Mouse (Mus musculus) thymus, adult 2 months (tissue): ENCODE measurements at regions not wholly inside any gene's neighbourhood (a gene's known extent, or its start where the extent isn't known, plus 50 kb on each side); places are given as distances from the start of the nearest gene placed in this dataset.

Experiments
- DNase-seq: peaks from one replicate; pipeline ENCODE4 v3.0.0; 2021
- H3K27ac ChIP-seq: fragments of 200-500 bp; 2 replicates; pipeline ENCODE4 v1.5.1; 2012; ENCODE audit warnings: low read length, control low read depth; ENCODE audit not compliant: control insufficient read depth, insufficient read depth
- H3K27me3 ChIP-seq: fragments of 200-500 bp; 2 replicates; pipeline ENCODE4 v1.6.1; 2012; ENCODE audit warnings: mild to moderate bottlenecking, low read length, moderate library complexity, mixed read lengths; ENCODE audit not compliant: control insufficient read depth, insufficient read depth
- H3K36me3 ChIP-seq: fragments of 200-500 bp; 2 replicates; pipeline ENCODE4 v1.6.1; 2012; ENCODE audit warnings: mild to moderate bottlenecking, low read length, moderate library complexity; ENCODE audit not compliant: control insufficient read depth, insufficient read depth
- H3K4me1 ChIP-seq: fragments of 200-500 bp; replicated peaks from 2 replicates; pipeline ENCODE4 v1.6.1; 2012; ENCODE audit warnings: low read length; ENCODE audit not compliant: control insufficient read depth, insufficient read depth
- H3K4me3 ChIP-seq: fragments of 200-500 bp; 2 replicates; pipeline ENCODE4 v1.5.1; 2012; ENCODE audit warnings: mild to moderate bottlenecking, low read length, control low read depth, moderate library complexity; ENCODE audit not compliant: control insufficient read depth, insufficient read depth
- CTCF ChIP-seq: fragments of 200-500 bp; IDR thresholded peaks from 2 replicates; pipeline ENCODE4 v1.5.1; 2012; ENCODE audit warnings: mild to moderate bottlenecking, control low read depth, low read length, moderate library complexity, borderline replicate concordance; ENCODE audit not compliant: control insufficient read depth, poor library complexity, insufficient read depth; ENCODE audit errors: extremely low read depth
- POLR2A ChIP-seq: fragments of 200-500 bp; IDR thresholded peaks from 2 replicates; pipeline ENCODE4 v1.6.1; 2012; ENCODE audit warnings: mild to moderate bottlenecking, low read length, control low read depth, moderate library complexity; ENCODE audit not compliant: control insufficient read depth, poor library complexity, insufficient read depth; ENCODE audit errors: extremely low read depth
- WGBS: fragments of 180-500 bp; shearing (Covaris S2); methylation state at CpG from one replicate; pipeline ENCODE4 v1.1.7; 2018; 5-methylcytosine and 5-hydroxymethylcytosine counted together

- H3K4me3 ChIP-seq = no peak overlapping the region
- WGBS = 90% methylated on average over 13 of the region's 13 CpGs
- DNase-seq = no peak
- no peaks in the 10 kb centered on the region for H3K36me3 ChIP-seq
- H3K27ac ChIP-seq = no peak overlapping the region
- no peak for TF ChIP-seq POLR2A
- no peak for TF ChIP-seq CTCF
- H3K4me1 ChIP-seq = peaks cover 4% of the 10 kb centered on the region; the same call in 1 of the 2 replicates
- no peaks in the 10 kb centered on the region for H3K27me3 ChIP-seq
Observed at GRCm38 (mm10) chr11:89153466-89154406, 80.1 kb downstream of the Gm525 start.

GRCm38 (mm10) chr11:89147990-89148389, 74.3 kb downstream of the Gm525 start:
- DNase-seq = no peak
- Histone ChIP-seq H3K36me3 (no peaks in the 10 kb centered on the region), H3K27me3 (no peaks in the 10 kb centered on the region), H3K27ac (no peak overlapping the region), H3K4me1 (peaks cover 10% of the 10 kb centered on the region), H3K4me3 (no peak overlapping the region)
- 95% methylated on average over 8 of the region's 8 CpGs for WGBS
- no peak for TF ChIP-seq POLR2A
- TF ChIP-seq CTCF = no peak

GRCm38 (mm10) chr11:89145281-89145945, 71.8 kb downstream of the Gm525 start:
- no peak for DNase-seq
- Histone ChIP-seq H3K27me3 (no peaks in the 10 kb centered on the region), H3K4me3 (no peak overlapping the region), H3K4me1 (peaks cover 7% of the 10 kb centered on the region), H3K27ac (no peak overlapping the region), H3K36me3 (no peaks in the 10 kb centered on the region)
- whole genome bisulfite sequencing = 26% methylated on average over 19 of the region's 19 CpGs
- TF ChIP-seq CTCF = no peak

GRCm38 (mm10) chr11:89142527-89143154, 69.0 kb downstream of the Gm525 start:
- H3K4me3 ChIP-seq = no peak overlapping the region
- H3K27ac ChIP-seq = no peak overlapping the region
- H3K4me1 ChIP-seq = peaks cover 6% of the 10 kb centered on the region
- no peak for DNase-seq
- 84% methylated on average over 9 of the region's 9 CpGs for WGBS
- no peaks in the 10 kb centered on the region for H3K27me3 ChIP-seq
- no peaks in the 10 kb centered on the region for H3K36me3 ChIP-seq
- TF ChIP-seq CTCF (no peak), POLR2A (no peak)
